Mouse (Mus musculus) ES-E14 (cell line): Measurements from ENCODE around the gene Sdccag8. TPM values are rescaled to one million over a fixed set of nuclear protein-coding genes. Genes with fewer than 3 reads are reported as not detected.

Source experiments
- DNase-seq: peaks from one replicate; pipeline ENCODE4 v3.0.0-alpha.2; 2013; ENCODE audit warnings: low read depth, low spot score
- H3K27ac ChIP-seq: 2 replicates; pipeline ENCODE4 v1.5.1; 2012; ENCODE audit warnings: low read depth, mild to moderate bottlenecking, low read length, moderate library complexity, mixed read lengths; ENCODE audit not compliant: poor library complexity, insufficient read depth, severe bottlenecking
- H3K36me3 ChIP-seq: 2 replicates; pipeline ENCODE4 v1.6.1; 2012; ENCODE audit warnings: mild to moderate bottlenecking, low read length, moderate library complexity, mixed read lengths; ENCODE audit not compliant: control insufficient read depth, poor library complexity, insufficient read depth, severe bottlenecking
- H3K4me1 ChIP-seq, 2 experiments: fragments of 150-350 bp in 1 of 2; sonication (generic) in 1 of 2; 2 replicates each; pipeline ENCODE4 v1.6.1; 2012; ENCODE audit warnings: low read length in 2 of 2, mild to moderate bottlenecking in 1 of 2, mixed read lengths in 1 of 2; ENCODE audit not compliant: control insufficient read depth in 2 of 2, insufficient read depth in 2 of 2, poor library complexity in 1 of 2
- H3K4me3 ChIP-seq, 2 experiments: fragments of 150-350 bp in 1 of 2; sonication (generic) in 1 of 2; 2 replicates each; pipeline ENCODE4 v1.5.1; 2012; ENCODE audit warnings: low read length in 2 of 2, low read depth in 1 of 2, mild to moderate bottlenecking in 1 of 2, mixed read lengths in 1 of 2; ENCODE audit not compliant: insufficient read depth in 1 of 2, poor library complexity in 1 of 2, severe bottlenecking in 1 of 2
- H3K9ac ChIP-seq: 2 replicates; pipeline ENCODE4 v1.6.1; 2012; ENCODE audit warnings: low read depth, mild to moderate bottlenecking, low read length, mixed read lengths; ENCODE audit not compliant: poor library complexity, insufficient read depth, severe bottlenecking
- H3K9me3 ChIP-seq: fragments of 150-350 bp; sonication (generic); 2 replicates; pipeline ENCODE4 v1.6.1; 2012; ENCODE audit warnings: low read depth, mild to moderate bottlenecking, low read length; ENCODE audit not compliant: control insufficient read depth, insufficient read depth
- CHD2 ChIP-seq: IDR thresholded peaks from 2 replicates; pipeline ENCODE4 v1.6.1; 2014; ENCODE audit warnings: mild to moderate bottlenecking, low read depth, low read length, inconsistent platforms
- HCFC1 ChIP-seq: IDR thresholded peaks from 2 replicates; pipeline ENCODE4 v1.6.1; 2012; ENCODE audit warnings: low read length, inconsistent platforms, borderline replicate concordance; ENCODE audit not compliant: insufficient read depth
- MAFK ChIP-seq: IDR thresholded peaks from 2 replicates; pipeline ENCODE4 v1.6.1; 2014; ENCODE audit warnings: mild to moderate bottlenecking, low read depth, low read length, inconsistent platforms; ENCODE audit not compliant: insufficient read depth
- ZC3H11A ChIP-seq: IDR thresholded peaks from 2 replicates; pipeline ENCODE4 v1.6.1; 2012; ENCODE audit warnings: low read depth, mild to moderate bottlenecking, inconsistent platforms, low read length, borderline replicate concordance
- ZNF384 ChIP-seq: IDR thresholded peaks from 2 replicates; pipeline ENCODE4 v1.6.1; 2012; ENCODE audit warnings: low read depth, low read length, inconsistent platforms
- in situ Hi-C, 2 experiments: fragments of 600-800 bp; cut with MboI; formaldehyde crosslinking; loops; one replicate each; pipeline ENCODE4 v1.15.1; 2025; ENCODE audit warnings: low sequenced_read_pairs in 2 of 2, inconsistent platforms in 1 of 2; ENCODE audit not compliant: unreplicated experiment in 2 of 2
- total RNA-seq: library from RNA; depleted of rRNA; stranded (reverse); fragments of 300-350 nt; gene quantifications from 2 replicates; pipeline ENCODE4 v1.2.3, GENCODE M21; 2012

The Sdccag8 gene
- total RNA-seq, 1 experiment, result 5.0 TPM

DNA sequence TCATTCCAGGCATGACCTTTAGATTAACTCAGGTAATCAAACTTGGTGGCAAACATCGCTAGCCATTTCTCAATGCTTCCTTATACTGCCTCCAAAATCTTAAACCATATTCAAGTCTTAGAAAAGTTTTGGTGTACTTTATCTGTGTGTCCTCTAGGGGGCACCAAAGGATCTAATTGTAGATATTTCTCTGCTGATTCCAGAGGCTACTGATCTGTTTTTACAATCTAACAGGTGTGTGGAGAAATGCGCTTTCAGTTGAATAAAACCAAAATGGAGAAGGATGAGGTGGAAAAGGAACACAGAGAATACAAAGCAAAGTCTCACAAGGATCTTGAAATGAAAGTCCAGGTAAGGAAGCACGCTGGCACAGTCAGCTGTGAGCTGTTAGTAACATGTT is 63.3 kb downstream of the Sdccag8 start:
- in situ Hi-C loops, result loop anchor here (10.0 to 25.0 kb wide), 3 partner anchors 310 to 810 kb away; no protein-coding TSS in a partner anchor
- TF ChIP-seq ZNF384 (no peak), ZC3H11A (peak; percentile 73; the same call in 1 of the 2 replicates)
- Histone ChIP-seq H3K4me1 (no peaks in the 10 kb centered on the region; a peak in 1 of 4 replicates), H3K9ac (no peak overlapping the region), H3K36me3 (no peaks in the 10 kb centered on the region), H3K9me3 (no peaks in the 10 kb centered on the region), H3K27ac (no peak overlapping the region), H3K4me3 (no peak overlapping the region)
- DNase-seq, result peak; percentile 42

DNA sequence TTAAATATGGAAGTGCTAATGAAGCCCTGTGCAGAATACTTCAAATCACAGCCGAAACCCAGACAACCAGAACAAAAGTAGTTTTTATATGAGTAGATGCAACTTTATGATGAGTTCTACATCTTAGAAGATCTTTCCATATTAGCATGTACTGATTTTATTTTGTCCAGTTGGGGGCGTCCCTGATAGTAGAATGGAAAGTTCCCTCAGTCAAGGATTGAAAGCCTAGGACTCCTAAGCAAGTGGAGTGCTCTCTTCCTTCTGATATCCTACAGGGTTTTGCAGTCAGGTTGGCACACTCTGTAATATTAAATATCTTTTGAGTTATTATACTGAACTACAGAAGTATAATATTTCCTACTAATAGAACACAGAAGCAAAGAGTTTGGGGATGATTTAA is 64.5 kb downstream of the Sdccag8 start:
- H3K27ac ChIP-seq, result no peak overlapping the region
- H3K4me3 ChIP-seq, result no peak overlapping the region
- DNase-seq, result no peak
- in situ Hi-C loops, result loop anchor here (10.0 to 25.0 kb wide), 3 partner anchors 308 to 808 kb away; no protein-coding TSS in a partner anchor
- H3K4me1 ChIP-seq, result no peaks in the 10 kb centered on the region; a peak in 1 of 4 replicates
- no peaks in the 10 kb centered on the region for H3K9me3 ChIP-seq
- no peak for TF ChIP-seq CHD2
- no peak for TF ChIP-seq HCFC1
- TF ChIP-seq MAFK, result no peak
- TF ChIP-seq ZC3H11A, result no peak
- no peak for TF ChIP-seq ZNF384
- H3K36me3 ChIP-seq, result no peaks in the 10 kb centered on the region
- H3K9ac ChIP-seq, result no peak overlapping the region

DNA sequence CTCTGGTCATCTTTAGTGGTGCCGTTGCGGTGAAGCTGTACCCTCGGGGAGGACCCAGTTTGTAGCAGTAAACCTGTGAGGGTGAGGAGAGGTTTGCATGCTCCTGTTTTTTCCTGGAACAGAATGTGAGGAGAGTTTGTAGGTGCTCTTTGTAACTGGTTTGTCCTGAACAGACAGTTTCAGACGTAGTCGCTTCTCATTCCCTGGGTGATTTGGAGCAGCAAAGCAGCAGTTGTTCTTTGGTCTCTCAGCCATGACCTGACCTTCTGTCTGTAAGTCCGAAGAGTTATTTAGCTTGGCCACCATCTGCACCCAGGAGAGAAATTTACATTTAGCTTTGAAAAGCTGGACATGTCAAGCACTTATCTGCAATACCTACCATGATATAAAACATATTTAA is 65.2 kb downstream of the Sdccag8 start:
- Histone ChIP-seq H3K36me3 (no peaks in the 10 kb centered on the region), H3K27ac (no peak overlapping the region), H3K4me3 (no peak overlapping the region), H3K9ac (no peak overlapping the region), H3K4me1 (no peaks in the 10 kb centered on the region; a peak in 1 of 4 replicates), H3K9me3 (no peaks in the 10 kb centered on the region)
- TF ChIP-seq CHD2 (no peak), HCFC1 (no peak), ZC3H11A (no peak), MAFK (no peak), ZNF384 (no peak)
- no peak for DNase-seq
- in situ Hi-C loops, result loop anchor here (10.0 to 25.0 kb wide), 3 partner anchors 308 to 808 kb away; no protein-coding TSS in a partner anchor

DNA sequence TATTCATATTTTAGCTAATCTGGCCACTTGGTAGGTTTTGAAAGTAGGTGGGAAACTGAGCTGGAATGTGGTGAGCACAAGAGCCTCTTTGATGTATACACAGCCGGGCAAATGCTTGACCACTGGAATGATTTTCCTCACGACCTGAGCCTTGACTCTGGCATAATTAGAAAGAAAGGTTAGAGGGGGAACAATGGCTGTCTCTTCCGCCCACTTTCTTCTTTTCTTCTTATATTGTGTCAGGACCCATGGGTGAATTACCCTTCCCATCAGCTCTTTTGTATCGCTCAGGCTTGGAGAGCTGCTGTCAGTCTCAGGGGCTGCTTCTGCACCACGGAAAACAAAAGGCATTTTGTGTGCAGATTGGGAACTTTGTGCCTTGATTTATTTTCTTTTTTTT is 65.6 kb downstream of the Sdccag8 start:
- H3K9ac ChIP-seq, result no peak overlapping the region
- no peak overlapping the region for H3K4me3 ChIP-seq
- H3K9me3 ChIP-seq, result no peaks in the 10 kb centered on the region
- H3K36me3 ChIP-seq, result no peaks in the 10 kb centered on the region
- no peaks in the 10 kb centered on the region; a peak in 1 of 4 replicates for H3K4me1 ChIP-seq
- in situ Hi-C loops, result loop anchor here (25.0 kb wide), 2 partner anchors 307 to 807 kb away; no protein-coding TSS in a partner anchor
- H3K27ac ChIP-seq, result no peak overlapping the region
- TF ChIP-seq HCFC1, result no peak
- no peak for TF ChIP-seq MAFK
- no peak for TF ChIP-seq CHD2
- no peak for TF ChIP-seq ZC3H11A
- no peak for TF ChIP-seq ZNF384
- DNase-seq, result peak; percentile 25

- Histone ChIP-seq H3K4me1 (no peaks in the 10 kb centered on the region; a peak in 1 of 4 replicates), H3K9me3 (no peaks in the 10 kb centered on the region), H3K4me3 (no peak overlapping the region), H3K36me3 (no peaks in the 10 kb centered on the region), H3K9ac (no peak overlapping the region), H3K27ac (no peak overlapping the region)
- in situ Hi-C loops, result loop anchor here (25.0 kb wide), 2 partner anchors 306 to 806 kb away; no protein-coding TSS in a partner anchor
- TF ChIP-seq ZC3H11A (no peak), HCFC1 (no peak), MAFK (no peak), CHD2 (no peak), ZNF384 (no peak)
- no peak for DNase-seq
Measured at GRCm38 (mm10) chr1:176880943-176881342, 66.5 kb downstream of the Sdccag8 start.
